Mouse (Mus musculus) stomach, embryonic 14.5 days (tissue): ENCODE data around the gene Tagln. TPM values are rescaled to one million over a fixed set of nuclear protein-coding genes. Genes with fewer than 3 reads are reported as not detected.

Experiments used
- ATAC-seq: fragments of 200-750 bp; cut with Nextera tagmentation; 2 replicates; pipeline ENCODE4 v1.8.0; 2017; ENCODE audit warnings: low read depth, moderate TSS enrichment; ENCODE audit not compliant: insufficient number of reproducible peaks, insufficient read depth, low FRiP score
- H3K27ac ChIP-seq: fragments of 300-500 bp; sonication (generic); 2 replicates; pipeline ENCODE4 v1.5.1; 2014; ENCODE audit warnings: mild to moderate bottlenecking, low read length, moderate library complexity, mixed read lengths
- H3K27me3 ChIP-seq: fragments of 300-500 bp; sonication (generic); 2 replicates; pipeline ENCODE4 v1.6.1; 2014; ENCODE audit warnings: low read length, control low read depth, mixed read lengths; ENCODE audit not compliant: control insufficient read depth, insufficient read depth
- H3K36me3 ChIP-seq: fragments of 300-500 bp; sonication (generic); 2 replicates; pipeline ENCODE4 v1.6.1; 2014; ENCODE audit warnings: mild to moderate bottlenecking, control low read depth, low read length, moderate library complexity, mixed read lengths; ENCODE audit not compliant: control insufficient read depth, insufficient read depth
- H3K4me1 ChIP-seq: fragments of 300-500 bp; sonication (generic); 2 replicates; pipeline ENCODE4 v1.6.1; 2014; ENCODE audit warnings: low read length, control low read depth, mixed read lengths; ENCODE audit not compliant: control insufficient read depth, insufficient read depth
- H3K4me2 ChIP-seq: fragments of 300-500 bp; sonication (generic); replicated peaks from 2 replicates; pipeline ENCODE4 v1.6.1; 2014; ENCODE audit warnings: low read depth, low read length, control low read depth
- H3K4me3 ChIP-seq: fragments of 300-500 bp; sonication (generic); 2 replicates; pipeline ENCODE4 v1.5.1; 2014; ENCODE audit warnings: low read depth, low read length, control low read depth
- H3K9ac ChIP-seq: fragments of 300-500 bp; sonication (generic); replicated peaks from 2 replicates; pipeline ENCODE4 v1.6.1; 2014; ENCODE audit warnings: low read depth, mild to moderate bottlenecking, control low read depth, low read length, moderate library complexity, mixed read lengths
- H3K9me3 ChIP-seq: fragments of 300-500 bp; sonication (generic); 2 replicates; pipeline ENCODE4 v1.6.1; 2016; ENCODE audit warnings: low read depth, low read length, control low read depth; ENCODE audit not compliant: control insufficient read depth
- WGBS: fragments of 180-500 bp; shearing (Covaris S2); extraction: QIAGEN DNeasy Blood & Tissue Kit; methylation state at CpG from one replicate; pipeline ENCODE4 v1.1.7; 2014; 5-methylcytosine and 5-hydroxymethylcytosine counted together
- polyA plus RNA-seq: library from polyadenylated mRNA; unstranded; fragments of >200 nt; fragmentation: Nextera tagmentation; extraction: Ambion mirVana; gene quantifications from 2 replicates; pipeline ENCODE4 v1.2.1, GENCODE M21; 2014

Gene Tagln
- polyA plus RNA-seq, 1 experiment from 2014 or later = 578 TPM

- H3K4me2 ChIP-seq = no peak overlapping the region
- H3K4me3 ChIP-seq = no peak overlapping the region
- H3K27me3 ChIP-seq = no peaks in the 10 kb centered on the region
- H3K36me3 ChIP-seq = peaks cover 53% of the 10 kb centered on the region
- peak; percentile 33; the same call in 1 of the 2 replicates for ATAC-seq
- no peak overlapping the region for H3K27ac ChIP-seq
- 86% methylated on average over 8 of the region's 8 CpGs for WGBS
- no peaks in the 10 kb centered on the region for H3K9me3 ChIP-seq
- no peak overlapping the region for H3K9ac ChIP-seq
- no peaks in the 10 kb centered on the region for H3K4me1 ChIP-seq
Observed at GRCm38 (mm10) chr9:45943628-45944505, 8.0 kb upstream of the Tagln start.

DNA sequence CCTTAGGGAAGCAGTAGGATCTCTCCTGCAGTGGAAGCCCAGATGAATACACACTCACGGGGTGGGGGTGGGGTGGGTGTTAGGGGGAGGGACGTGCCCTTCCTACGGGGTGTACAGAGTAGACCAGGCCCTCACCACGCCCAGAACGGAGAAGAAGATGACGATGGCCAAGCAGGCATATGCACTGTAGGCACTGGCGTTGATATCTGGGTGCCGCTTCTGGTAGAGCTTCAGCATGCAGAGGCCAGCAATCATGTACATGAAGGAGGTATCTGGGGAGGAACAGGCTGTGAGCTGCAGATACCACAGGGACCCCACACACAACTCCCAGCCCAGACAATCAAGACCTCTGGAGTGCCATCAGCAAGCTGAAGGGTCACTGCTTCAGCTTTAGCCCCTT is 7.1 kb upstream of the Tagln start:
- no peaks in the 10 kb centered on the region for H3K27me3 ChIP-seq
- WGBS = 87% methylated on average over 8 of the region's 8 CpGs
- H3K9me3 ChIP-seq = no peaks in the 10 kb centered on the region
- 0 out of 2 replicates have a peak, but pooled peaks have one; percentile 7 for ATAC-seq
- peaks cover 53% of the 10 kb centered on the region for H3K36me3 ChIP-seq
- H3K9ac ChIP-seq = no peak overlapping the region
- H3K4me2 ChIP-seq = no peak overlapping the region
- no peak overlapping the region for H3K27ac ChIP-seq
- no peak overlapping the region for H3K4me3 ChIP-seq
- H3K4me1 ChIP-seq = no peaks in the 10 kb centered on the region

DNA sequence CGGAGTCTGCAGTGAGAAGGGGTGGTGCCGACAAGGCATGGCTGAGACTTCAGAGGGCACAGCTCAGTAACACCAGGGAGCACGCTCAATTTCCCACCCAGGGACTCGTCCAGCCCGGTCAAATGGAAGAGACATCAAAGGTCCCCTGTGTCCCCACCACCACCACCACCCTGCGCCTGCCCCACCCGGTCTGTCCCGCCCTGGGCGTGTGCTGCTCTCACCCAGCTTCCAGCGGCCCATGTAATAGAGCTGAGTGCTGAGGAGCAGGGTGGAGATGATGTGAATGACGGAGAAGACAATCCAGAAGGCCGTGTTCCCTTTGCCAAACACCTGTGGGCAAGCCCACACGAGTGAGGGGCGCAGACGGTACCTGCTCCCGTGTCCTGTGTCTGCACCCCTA is 6.6 kb upstream of the Tagln start:
- no peaks in the 10 kb centered on the region for H3K27me3 ChIP-seq
- H3K4me1 ChIP-seq = no peaks in the 10 kb centered on the region
- no peak overlapping the region for H3K9ac ChIP-seq
- H3K4me3 ChIP-seq = no peak overlapping the region
- no peaks in the 10 kb centered on the region for H3K9me3 ChIP-seq
- 0 out of 2 replicates have a peak, but pooled peaks have one; percentile 1 for ATAC-seq
- H3K4me2 ChIP-seq = no peak overlapping the region
- peaks cover 48% of the 10 kb centered on the region for H3K36me3 ChIP-seq
- 74% methylated on average over 16 of the region's 16 CpGs for WGBS
- H3K27ac ChIP-seq = no peak overlapping the region

DNA sequence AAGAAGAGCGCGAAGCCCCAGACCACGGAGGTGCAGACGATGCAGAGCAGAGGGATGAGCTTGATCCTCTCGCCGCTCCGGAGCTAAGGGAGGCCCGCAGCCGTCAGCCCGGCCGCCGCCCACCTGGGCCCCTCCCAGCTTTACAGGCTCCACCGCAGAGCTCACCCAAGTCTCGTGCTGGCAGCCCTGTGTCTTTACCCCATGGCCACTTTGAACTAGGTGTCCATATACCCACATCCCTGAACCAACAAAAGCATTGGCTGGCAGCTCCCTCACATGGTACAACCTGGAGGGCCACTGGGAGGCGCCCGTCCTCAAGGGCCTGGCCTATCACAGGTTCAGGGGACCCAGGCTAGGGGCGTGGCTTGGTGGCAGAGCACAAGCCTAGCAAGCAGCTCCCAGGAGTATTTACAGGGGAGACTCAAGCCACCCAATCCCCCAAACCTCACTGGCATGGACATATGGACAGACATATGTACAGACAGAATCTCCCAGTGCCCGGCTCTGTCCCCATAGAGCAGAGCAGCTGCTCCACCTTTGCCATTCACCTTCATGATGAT is 5.6 kb upstream of the Tagln start:
- Histone ChIP-seq H3K9ac (no peak overlapping the region), H3K4me1 (peaks cover 5% of the 10 kb centered on the region), H3K9me3 (no peaks in the 10 kb centered on the region), H3K27me3 (no peaks in the 10 kb centered on the region), H3K27ac (no peak overlapping the region), H3K4me2 (no peak overlapping the region), H3K4me3 (no peak overlapping the region), H3K36me3 (peaks cover 48% of the 10 kb centered on the region)
- ATAC-seq = no peak
- WGBS = 61% methylated on average over 18 of the region's 18 CpGs

GRCm38 (mm10) chr9:45939794-45940193 is 3.9 kb upstream of the Tagln start:
- H3K27me3 ChIP-seq = no peaks in the 10 kb centered on the region
- H3K36me3 ChIP-seq = peaks cover 41% of the 10 kb centered on the region
- H3K4me3 ChIP-seq = no peak overlapping the region
- 92% methylated on average over 6 of the region's 6 CpGs for WGBS
- H3K4me2 ChIP-seq = no peak overlapping the region
- H3K9me3 ChIP-seq = no peaks in the 10 kb centered on the region
- H3K4me1 ChIP-seq = peaks cover 9% of the 10 kb centered on the region
- no peak overlapping the region for H3K27ac ChIP-seq
- ATAC-seq = no peak
- H3K9ac ChIP-seq = no peak overlapping the region

DNA sequence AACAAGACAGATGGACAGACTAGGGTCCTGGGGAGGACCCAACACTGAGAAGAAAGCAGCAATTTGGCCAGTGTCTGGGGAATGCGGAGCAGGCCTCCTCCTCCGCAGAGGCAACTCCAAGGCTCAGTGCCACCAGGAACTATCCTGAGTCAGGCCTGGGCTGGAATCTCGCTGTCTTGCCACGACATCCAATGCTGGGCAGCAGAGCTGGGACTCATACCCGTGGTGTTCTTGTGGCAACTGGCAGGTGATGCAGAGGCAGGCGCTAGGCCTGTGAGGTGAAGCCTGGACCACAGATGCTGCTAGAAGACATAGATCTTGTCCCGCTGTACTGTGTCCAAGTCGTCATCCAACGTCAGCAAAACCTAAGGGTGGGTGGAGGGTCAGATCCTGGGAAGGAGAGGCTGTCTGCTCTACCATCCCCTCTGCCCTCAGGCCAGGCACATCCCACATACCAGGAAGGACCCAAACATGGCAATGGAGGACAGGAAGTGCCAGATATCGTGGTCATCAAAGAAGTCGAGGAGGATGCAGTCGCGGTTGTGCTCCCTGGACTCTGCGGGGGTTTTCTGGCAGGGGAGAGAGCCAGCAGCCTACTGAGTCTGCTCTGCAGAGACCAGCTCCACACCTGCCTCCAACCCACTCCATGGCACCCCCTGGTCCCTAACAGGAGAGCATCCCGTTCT is 3.2 kb upstream of the Tagln start:
- 83% methylated on average over 15 of the region's 15 CpGs for WGBS
- ATAC-seq = no peak
- no peak overlapping the region for H3K4me2 ChIP-seq
- H3K27me3 ChIP-seq = no peaks in the 10 kb centered on the region
- H3K4me1 ChIP-seq = peaks cover 9% of the 10 kb centered on the region
- H3K9ac ChIP-seq = no peak overlapping the region
- H3K27ac ChIP-seq = no peak overlapping the region
- peaks cover 38% of the 10 kb centered on the region for H3K36me3 ChIP-seq
- no peak overlapping the region for H3K4me3 ChIP-seq
- no peaks in the 10 kb centered on the region for H3K9me3 ChIP-seq

DNA sequence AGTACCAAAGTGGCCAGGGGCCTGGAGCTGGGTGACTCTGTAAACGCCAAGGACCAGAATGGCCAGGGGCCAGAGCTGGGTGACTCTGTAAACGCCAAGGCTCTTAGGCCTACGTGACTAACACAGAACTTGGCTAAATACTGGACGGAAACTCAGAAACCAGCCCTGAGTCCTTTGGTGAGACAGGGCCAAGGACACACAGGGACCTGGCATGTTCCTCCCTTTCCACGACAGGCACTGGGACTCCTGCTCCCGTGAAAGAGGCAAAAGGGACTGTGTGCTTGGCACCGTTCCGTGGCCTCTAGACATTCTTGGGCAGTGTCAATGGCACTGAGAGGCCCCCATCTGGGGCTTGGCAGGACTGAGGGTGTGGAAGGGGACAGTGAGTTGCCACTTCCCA is 2.2 kb upstream of the Tagln start:
- Histone ChIP-seq H3K9ac (no peak overlapping the region), H3K9me3 (no peaks in the 10 kb centered on the region), H3K4me2 (no peak overlapping the region), H3K36me3 (peaks cover 33% of the 10 kb centered on the region), H3K27me3 (no peaks in the 10 kb centered on the region), H3K4me3 (no peak overlapping the region), H3K27ac (no peak overlapping the region), H3K4me1 (peaks cover 11% of the 10 kb centered on the region)
- no peak for ATAC-seq
- WGBS = 89% methylated on average over 8 of the region's 8 CpGs

- H3K27me3 ChIP-seq = no peaks in the 10 kb centered on the region
- peaks cover 16% of the 10 kb centered on the region for H3K4me1 ChIP-seq
- WGBS = 23% methylated on average over 3 of the region's 3 CpGs
Observed at GRCm38 (mm10) chr9:45936883-45937282, 1.0 kb upstream of the Tagln start.

More at GRCm38 (mm10) chr9:45936883-45937282, 1.0 kb upstream of the Tagln start:
- Histone ChIP-seq H3K4me3 (no peak overlapping the region), H3K9ac (0 out of 2 replicates have a peak overlapping the region, but pooled peaks have one; percentile 7), H3K36me3 (peaks cover 21% of the 10 kb centered on the region), H3K9me3 (no peaks in the 10 kb centered on the region), H3K27ac (peak overlapping the region; percentile 78), H3K4me2 (no peak overlapping the region)
- peak; percentile 74; the same call in 1 of the 2 replicates for ATAC-seq
